Mouse (Mus musculus) CH12.LX (cell line): ENCODE measurements around the gene Vwa5b1. TPM values are rescaled to one million over a fixed set of nuclear protein-coding genes. Genes with fewer than 3 reads are reported as not detected.

Experiments
- DNase-seq: peaks from one replicate; pipeline ENCODE4 v3.0.0-alpha.2; 2013; ENCODE audit errors: extremely low read depth
- H3K27ac ChIP-seq: 2 replicates; pipeline ENCODE4 v1.5.1; 2012; ENCODE audit warnings: low read depth, mild to moderate bottlenecking, control low read depth, moderate library complexity; ENCODE audit not compliant: insufficient read depth
- H3K27me3 ChIP-seq: replicated peaks from 2 replicates; pipeline ENCODE3; 2012; ENCODE audit warnings: inconsistent platforms
- H3K36me3 ChIP-seq, 2 experiments: replicated peaks in 1 of 2; 2 replicates each; pipeline versions ENCODE3 to v1.6.1; 2012; ENCODE audit warnings: inconsistent platforms in 1 of 2, low read length in 1 of 2, mild to moderate bottlenecking in 1 of 2, mixed read lengths in 1 of 2, moderate library complexity in 1 of 2; ENCODE audit not compliant: control insufficient read depth in 1 of 2, insufficient read depth in 1 of 2
- H3K4me1 ChIP-seq, 2 experiments: 2 replicates each; pipeline ENCODE4 v1.6.1; 2012; ENCODE audit warnings: inconsistent platforms in 1 of 2, moderate library complexity in 1 of 2; ENCODE audit not compliant: insufficient read depth in 2 of 2, control insufficient read depth in 1 of 2
- H3K4me2 ChIP-seq: 2 replicates; pipeline ENCODE4 v1.6.1; 2012; ENCODE audit warnings: low read depth, mild to moderate bottlenecking, control low read depth; ENCODE audit not compliant: poor library complexity, insufficient read depth, severe bottlenecking
- H3K4me3 ChIP-seq, 3 experiments: fragments of 150-350 bp in 1 of 3; sonication (generic) in 1 of 3; replicated peaks in 1 of 3; 2 replicates each; pipeline versions ENCODE3 to v1.5.1; 2011 to 2012; ENCODE audit warnings: low read depth in 2 of 3, low read length in 2 of 3, mild to moderate bottlenecking in 2 of 3, moderate library complexity in 2 of 3, control low read depth in 1 of 3, improper control_type of control experiment in 1 of 3, inconsistent platforms in 1 of 3, mixed read lengths in 1 of 3; ENCODE audit not compliant: poor library complexity in 1 of 3
- H3K79me2 ChIP-seq: replicated peaks from 2 replicates; pipeline ENCODE4 v1.6.1; 2012; ENCODE audit warnings: mild to moderate bottlenecking, moderate library complexity; ENCODE audit not compliant: control insufficient read depth, poor library complexity, insufficient read depth, severe bottlenecking; ENCODE audit errors: extremely low read depth
- H3K9ac ChIP-seq: 2 replicates; pipeline ENCODE4 v1.6.1; 2012; ENCODE audit warnings: low read depth, mild to moderate bottlenecking, control low read depth, moderate library complexity; ENCODE audit not compliant: insufficient read depth
- H3K9me3 ChIP-seq: replicated peaks from 2 replicates; pipeline ENCODE3; 2012; ENCODE audit warnings: low read length, inconsistent platforms, mixed read lengths
- BHLHE40 ChIP-seq: IDR thresholded peaks from 2 replicates; pipeline ENCODE4 v1.6.1; 2011; ENCODE audit warnings: mild to moderate bottlenecking, low read depth, low read length, improper control_type of control experiment
- CHD2 ChIP-seq: IDR thresholded peaks from 2 replicates; pipeline ENCODE4 v1.6.1; 2011; ENCODE audit warnings: low read length, improper control_type of control experiment
- E2F4 ChIP-seq: IDR thresholded peaks from 2 replicates; pipeline ENCODE4 v1.6.1; 2011; ENCODE audit warnings: low read depth, low read length, improper control_type of control experiment; ENCODE audit not compliant: insufficient replicate concordance
- ELF1 ChIP-seq: IDR thresholded peaks from 2 replicates; pipeline ENCODE4 v1.6.1; 2014; ENCODE audit warnings: low read depth, mild to moderate bottlenecking, inconsistent platforms, low read length, improper control_type of control experiment
- ETS1 ChIP-seq: conservative IDR thresholded peaks from 2 replicates; pipeline ENCODE4 v1.6.1; 2012; ENCODE audit warnings: low read depth, mild to moderate bottlenecking, inconsistent platforms, low read length, improper control_type of control experiment, moderate library complexity
- GABPA ChIP-seq: IDR thresholded peaks from 2 replicates; pipeline ENCODE4 v1.6.1; 2012; ENCODE audit warnings: low read depth, low read length, improper control_type of control experiment, inconsistent platforms; ENCODE audit not compliant: insufficient replicate concordance
- IRF4 ChIP-seq: IDR thresholded peaks from 2 replicates; pipeline ENCODE4 v1.6.1; 2014; ENCODE audit warnings: low read depth, mild to moderate bottlenecking, inconsistent platforms, low read length, improper control_type of control experiment
- JUN ChIP-seq: IDR thresholded peaks from 2 replicates; pipeline ENCODE4 v1.6.1; 2011; ENCODE audit warnings: low read depth, mild to moderate bottlenecking, low read length, improper control_type of control experiment, moderate library complexity; ENCODE audit not compliant: insufficient read depth
- JUND ChIP-seq: conservative IDR thresholded peaks from 2 replicates; pipeline ENCODE4 v1.6.1; 2011; ENCODE audit warnings: low read depth, low read length, improper control_type of control experiment
- MAFK ChIP-seq: IDR thresholded peaks from 2 replicates; pipeline ENCODE4 v1.6.1; 2011; ENCODE audit warnings: low read length, improper control_type of control experiment; ENCODE audit not compliant: insufficient replicate concordance
- MAX ChIP-seq: IDR thresholded peaks from 2 replicates; pipeline ENCODE4 v1.6.1; 2011; ENCODE audit warnings: low read length, improper control_type of control experiment
- MAZ ChIP-seq: IDR thresholded peaks from 2 replicates; pipeline ENCODE4 v1.6.1; 2012; ENCODE audit warnings: low read depth, mild to moderate bottlenecking, inconsistent platforms, low read length, improper control_type of control experiment, moderate library complexity
- MXI1 ChIP-seq: IDR thresholded peaks from 2 replicates; pipeline ENCODE4 v1.6.1; 2011; ENCODE audit warnings: mild to moderate bottlenecking, low read depth, low read length, improper control_type of control experiment
- NRF1 ChIP-seq: IDR thresholded peaks from 2 replicates; pipeline ENCODE4 v1.6.1; 2014; ENCODE audit warnings: low read depth, mild to moderate bottlenecking, inconsistent platforms, low read length, improper control_type of control experiment, moderate library complexity
- POLR2A ChIP-seq: IDR thresholded peaks from 2 replicates; pipeline ENCODE4 v1.6.1; 2011; ENCODE audit warnings: low read depth, mild to moderate bottlenecking, improper control_type of control experiment, low read length
- POLR2AphosphoS2 ChIP-seq: IDR thresholded peaks from 2 replicates; pipeline ENCODE4 v1.6.1; 2011; ENCODE audit warnings: low read depth, low read length, improper control_type of control experiment
- RAD21 ChIP-seq: IDR thresholded peaks from 2 replicates; pipeline ENCODE4 v1.6.1; 2011; ENCODE audit warnings: low read depth, mild to moderate bottlenecking, low read length, improper control_type of control experiment, moderate library complexity
- SMC3 ChIP-seq: IDR thresholded peaks from 2 replicates; pipeline ENCODE4 v1.6.1; 2011; ENCODE audit warnings: low read depth, low read length, improper control_type of control experiment
- TBP ChIP-seq: conservative IDR thresholded peaks from 2 replicates; pipeline ENCODE4 v1.6.1; 2011; ENCODE audit warnings: low read depth, low read length, improper control_type of control experiment
- USF2 ChIP-seq: conservative IDR thresholded peaks from 2 replicates; pipeline ENCODE4 v1.6.1; 2011; ENCODE audit warnings: low read depth, low read length, improper control_type of control experiment
- ZKSCAN1 ChIP-seq: IDR thresholded peaks from 2 replicates; pipeline ENCODE4 v1.6.1; 2012; ENCODE audit warnings: low read depth, inconsistent platforms, low read length, improper control_type of control experiment, borderline replicate concordance
- ZMIZ1 ChIP-seq: IDR thresholded peaks from 2 replicates; pipeline ENCODE4 v1.6.1; 2012; ENCODE audit warnings: low read depth, mild to moderate bottlenecking, inconsistent platforms, low read length, improper control_type of control experiment
- ZNF384 ChIP-seq: IDR thresholded peaks from 2 replicates; pipeline ENCODE4 v1.6.1; 2012; ENCODE audit warnings: low read depth, low read length, improper control_type of control experiment, inconsistent platforms
- dilution Hi-C: fragments of 300-500 bp; cut with MboI; formaldehyde crosslinking; loops from 2 replicates; pipeline ENCODE4 v1.14.3; 2020; ENCODE audit warnings: low sequenced_read_pairs; ENCODE audit not compliant: extremely low pct_unique_long_range_greater_than_20kb, extremely low pct_ligation_motif_present
- in situ Hi-C: fragments of 300-500 bp; cut with MboI; formaldehyde crosslinking; loops from 3 replicates; pipeline ENCODE4 v1.14.3; 2019; ENCODE audit warnings: low sequenced_read_pairs, low pct_ligation_motif_present, low pct_unique_long_range_greater_than_20kb, mixed read lengths
- polyA plus RNA-seq: library from polyadenylated mRNA; unstranded; fragments of >175 nt; gene quantifications from 2 replicates; pipeline ENCODE4 v1.2.1, GENCODE M21; 2012; ENCODE audit warnings: low read depth; ENCODE audit not compliant: insufficient read length
- total RNA-seq, 2 experiments: library from RNA; depleted of rRNA; stranded (reverse); fragments of 300-350 nt in 1 of 2; fragments of >200 nt in 1 of 2; gene quantifications; 2 replicates each; pipeline ENCODE4 v1.2.3; 2012 to 2014

The Vwa5b1 gene
- total and polyA plus RNA-seq, 3 experiments = not detected

DNA sequence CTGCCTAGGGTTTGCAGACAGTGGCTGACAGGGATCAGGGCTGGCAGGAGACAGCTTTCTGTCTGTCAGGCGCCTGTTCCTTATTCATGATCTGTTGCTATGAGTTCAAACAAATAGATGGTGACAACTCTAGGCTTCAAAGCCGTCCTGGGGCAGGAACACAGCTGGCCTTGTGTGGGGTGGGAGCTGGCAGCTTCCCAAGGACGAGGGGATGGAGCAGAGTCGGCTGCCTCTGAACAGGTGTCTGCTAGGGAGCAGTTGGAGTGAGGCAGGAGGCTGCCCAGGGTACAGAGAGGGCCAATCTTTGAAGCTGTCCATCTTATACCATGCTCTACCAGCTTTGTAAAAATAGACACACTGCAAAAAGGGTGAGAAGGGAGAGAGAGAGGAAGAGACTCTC is 6.6 kb upstream of the Vwa5b1 start:
- Histone ChIP-seq H3K9ac (no peak overlapping the region), H3K4me3 (no peak overlapping the region), H3K4me2 (no peak overlapping the region), H3K27me3 (peaks cover 74% of the 10 kb centered on the region), H3K4me1 (no peaks in the 10 kb centered on the region), H3K36me3 (no peaks in the 10 kb centered on the region), H3K27ac (no peak overlapping the region), H3K79me2 (no peaks in the 10 kb centered on the region), H3K9me3 (peaks cover 6% of the 10 kb centered on the region)
- dilution Hi-C loops (no loop called here), in situ Hi-C loops (no loop called here)
- TF ChIP-seq JUN = no peak
- no peak for TF ChIP-seq TBP
- no peak for TF ChIP-seq ZKSCAN1
- no peak for TF ChIP-seq MAZ
- no peak for TF ChIP-seq RAD21
- no peak for TF ChIP-seq JUND
- TF ChIP-seq MXI1 = no peak
- TF ChIP-seq IRF4 = no peak
- TF ChIP-seq ZNF384 = no peak
- no peak for TF ChIP-seq USF2
- TF ChIP-seq E2F4 = no peak
- TF ChIP-seq SMC3 = no peak
- no peak for TF ChIP-seq POLR2AphosphoS2
- no peak for TF ChIP-seq POLR2A
- DNase-seq = no peak

DNA sequence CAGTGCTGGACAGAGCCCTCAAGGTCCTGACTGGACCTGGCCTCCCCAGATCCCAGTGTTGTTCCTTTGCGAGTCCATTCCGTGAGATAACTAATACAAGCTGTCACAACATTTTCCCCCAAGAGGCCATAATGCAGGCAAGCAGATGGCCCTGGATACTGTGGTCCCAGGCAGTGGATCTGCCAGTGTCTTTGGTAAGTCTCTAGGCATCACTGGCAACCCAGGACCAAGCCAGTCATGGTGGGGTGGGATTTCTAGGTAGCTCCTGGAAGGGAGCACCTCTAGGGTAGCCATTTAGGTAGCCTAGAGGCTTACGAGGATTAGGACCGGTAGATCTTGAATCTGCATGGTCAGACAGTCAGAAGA is 445 bp upstream of the Vwa5b1 start:
- H3K4me3 ChIP-seq = no peak overlapping the region
- dilution Hi-C loops = no loop called here
- H3K9me3 ChIP-seq = peaks cover 6% of the 10 kb centered on the region

DNA sequence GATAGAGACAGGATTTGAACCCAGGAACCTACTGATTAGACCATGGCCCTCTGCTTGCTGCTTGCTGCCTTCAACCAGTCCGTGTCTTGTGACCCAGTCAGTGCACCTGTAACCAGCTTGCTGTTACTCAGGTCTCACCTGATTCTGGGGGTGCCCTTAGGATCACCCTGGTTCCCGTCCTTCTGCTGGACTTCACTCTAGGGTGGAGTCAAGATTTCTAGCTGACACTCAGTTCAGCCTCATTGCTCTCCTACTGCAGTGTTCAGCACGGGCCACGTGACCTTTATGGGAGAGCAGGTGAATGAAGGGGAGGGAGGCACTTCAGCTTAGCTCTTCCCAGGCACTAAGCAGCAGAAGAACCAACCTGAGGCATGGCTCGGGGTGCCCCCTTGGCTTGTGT is 7.4 kb downstream of the Vwa5b1 start:
- Histone ChIP-seq H3K4me3 (no peak overlapping the region), H3K79me2 (no peaks in the 10 kb centered on the region), H3K4me1 (no peaks in the 10 kb centered on the region), H3K4me2 (no peak overlapping the region), H3K27ac (no peak overlapping the region), H3K9me3 (no peaks in the 10 kb centered on the region), H3K9ac (no peak overlapping the region), H3K27me3 (peaks cover 92% of the 10 kb centered on the region), H3K36me3 (no peaks in the 10 kb centered on the region)
- dilution Hi-C loops (no loop called here), in situ Hi-C loops (no loop called here)
- DNase-seq = no peak
- TF ChIP-seq ZMIZ1 = no peak
- TF ChIP-seq ETS1 = no peak
- no peak for TF ChIP-seq CHD2
- TF ChIP-seq NRF1 = no peak
- no peak for TF ChIP-seq MAFK
- TF ChIP-seq ELF1 = no peak
- no peak for TF ChIP-seq POLR2A
- TF ChIP-seq MXI1 = no peak
- TF ChIP-seq MAX = no peak
- TF ChIP-seq BHLHE40 = no peak
- no peak for TF ChIP-seq GABPA
- TF ChIP-seq JUND = no peak
- no peak for TF ChIP-seq TBP

More for the DNA sequence above, 445 bp upstream of the Vwa5b1 start:
- no peaks in the 10 kb centered on the region for H3K4me1 ChIP-seq
- no peak overlapping the region for H3K27ac ChIP-seq
- no peak for DNase-seq
- no peak for TF ChIP-seq JUND
- TF ChIP-seq POLR2AphosphoS2 = no peak
- no peak for TF ChIP-seq GABPA
- TF ChIP-seq, all 38 proteins: peak for 0
- Histone ChIP-seq H3K4me2 (no peak overlapping the region), H3K27me3 (peaks cover 71% of the 10 kb centered on the region), H3K36me3 (no peaks in the 10 kb centered on the region), H3K79me2 (no peaks in the 10 kb centered on the region), H3K9ac (no peak overlapping the region)
- in situ Hi-C loops = no loop called here
